Mouse (Mus musculus): ENCODE measurements around the gene Ppp1ca. TPM values are rescaled to one million over a fixed set of nuclear protein-coding genes. Genes with fewer than 3 reads are reported as not detected.
A peak's percentile ranks its signal among the peaks of the same experiment; 100 is the strongest.

Ppp1ca gene
- total and polyA plus RNA-seq, 3 experiments: 389 to 635 (median 502) TPM

DNA sequence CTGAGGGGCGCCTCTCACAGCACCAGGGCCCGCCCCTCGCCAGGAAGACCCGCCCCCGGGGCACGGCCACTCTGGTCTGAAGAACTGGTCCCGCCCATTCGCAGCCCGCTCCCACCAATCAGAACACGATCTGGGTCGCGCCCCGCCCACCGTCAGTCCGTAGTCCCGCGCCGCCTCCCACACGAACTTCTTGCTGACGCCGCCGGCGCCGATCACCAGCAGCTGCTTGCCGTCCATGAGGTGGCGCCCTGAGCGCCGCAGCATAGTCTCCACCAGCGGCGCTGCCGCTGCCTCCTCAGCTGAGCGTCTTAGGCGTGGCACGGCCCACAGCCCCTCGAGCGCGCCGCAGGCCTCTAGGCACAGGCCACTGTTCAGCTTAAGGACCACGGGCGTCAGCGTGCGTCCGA lies 22.5 kb upstream of the Ppp1ca start (continued):
- TF ChIP-seq CTCF (conservative IDR thresholded peaks at IDR 0.05 in 1 of 2, IDR thresholded peaks at IDR 0.05 in 1 of 2; ENCODE audit: low read depth in 2 of 2, low read length in 2 of 2): peak in 1 of 2 experiments; percentile 99; a peak in 2 of 4 replicates
- peak; percentile 87 for TF ChIP-seq SMC3 (IDR thresholded peaks at IDR 0.05; ENCODE audit: low read depth, low read length)
- TF ChIP-seq ZMIZ1 (IDR thresholded peaks at IDR 0.05; ENCODE audit: low read depth, low read length): peak; percentile 78
- TF ChIP-seq NRF1 (IDR thresholded peaks at IDR 0.05; ENCODE audit: low read depth, low read length): peak; percentile 57
- peak; percentile 85 for TF ChIP-seq SIN3A (IDR thresholded peaks at IDR 0.05; ENCODE audit: low read length)
- TF ChIP-seq NELFE (IDR thresholded peaks at IDR 0.05; ENCODE audit: low read depth, low read length): no peak; the same call in 1 of the 2 replicates
- peak; percentile 51; the same call in 1 of the 2 replicates for TF ChIP-seq BHLHE40 (IDR thresholded peaks at IDR 0.05; ENCODE audit: low read depth, low read length)
- no peak for TF ChIP-seq ZKSCAN1 (IDR thresholded peaks at IDR 0.05; ENCODE audit: borderline replicate concordance, low read depth, low read length)
- TF ChIP-seq MXI1 (IDR thresholded peaks at IDR 0.05; ENCODE audit: low read depth, low read length): peak; percentile 74
- no peak for TF ChIP-seq MAZ (IDR thresholded peaks at IDR 0.05; ENCODE audit: low read depth, low read length)
- TF ChIP-seq EP300 (IDR thresholded peaks at IDR 0.05; ENCODE audit: low read length): no peak
- no peak for TF ChIP-seq USF2 (conservative IDR thresholded peaks at IDR 0.05; ENCODE audit: low read depth, low read length)

DNA sequence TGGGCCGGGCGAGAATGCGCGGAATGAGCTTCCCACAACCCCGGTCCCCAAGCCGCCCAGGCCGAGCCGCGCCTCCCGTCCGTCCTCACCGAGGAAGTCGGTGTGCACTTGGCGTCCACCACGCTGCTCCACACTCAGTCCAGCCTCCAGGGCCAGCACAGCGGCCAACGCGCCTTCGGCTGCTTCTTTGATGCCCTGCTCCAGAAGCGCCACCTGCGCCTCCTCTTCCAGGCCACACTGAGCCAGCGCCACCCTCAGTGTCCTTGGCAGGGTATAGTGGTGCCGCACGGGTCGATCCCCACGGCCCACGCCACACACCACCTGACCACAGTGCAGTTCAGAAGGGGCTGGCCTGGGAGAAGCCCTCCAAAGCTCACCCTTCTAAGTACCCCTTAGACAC lies 22.1 kb upstream of the Ppp1ca start:
- Histone ChIP-seq H3K4me3 (replicated peaks in 1 of 3; ENCODE audit: low read depth in 2 of 3, low read length in 2 of 3, poor library complexity in 1 of 3) (peak overlapping the region; percentile 41 to 62 (median 53)), H3K27ac (ENCODE audit: insufficient read depth, low read depth) (peak overlapping the region; percentile 65), H3K79me2 (replicated peaks; ENCODE audit: control insufficient read depth, extremely low read depth, insufficient read depth, poor library complexity, severe bottlenecking) (no peaks in the 10 kb centered on the region), H3K9me3 (replicated peaks; ENCODE audit: low read length) (peaks cover 2% of the 10 kb centered on the region), H3K9ac (ENCODE audit: insufficient read depth, low read depth) (peak overlapping the region; percentile 79), H3K36me3 (replicated peaks in 1 of 2; ENCODE audit: control insufficient read depth in 1 of 2, insufficient read depth in 1 of 2, low read length in 1 of 2) (peaks cover 0 to 34% of the 10 kb centered on the region in 2 experiments), H3K4me1 (ENCODE audit: control insufficient read depth in 1 of 2, insufficient read depth in 2 of 2) (peaks cover 11 to 49% of the 10 kb centered on the region in 2 experiments), H3K4me2 (ENCODE audit: insufficient read depth, low read depth, poor library complexity, severe bottlenecking) (peak overlapping the region; percentile 72), H3K27me3 (replicated peaks) (no peaks in the 10 kb centered on the region)
- in situ Hi-C loops (cut with MboI; ENCODE audit: low pct_ligation_motif_present, low pct_unique_long_range_greater_than_20kb, low sequenced_read_pairs) (no loop called here), dilution Hi-C loops (cut with MboI; ENCODE audit: extremely low pct_ligation_motif_present, extremely low pct_unique_long_range_greater_than_20kb, low sequenced_read_pairs) (no loop called here)
- no peak for DNase-seq (ENCODE audit: extremely low read depth)
- TF ChIP-seq POLR2AphosphoS2 (IDR thresholded peaks at IDR 0.05; ENCODE audit: low read depth, low read length) (no peak; the same call in 1 of the 2 replicates), RCOR1 (conservative IDR thresholded peaks at IDR 0.05; ENCODE audit: low read depth, low read length) (no peak), UBTF (IDR thresholded peaks at IDR 0.05; ENCODE audit: low read depth, low read length) (peak; percentile 21; the same call in 1 of the 2 replicates)

DNA sequence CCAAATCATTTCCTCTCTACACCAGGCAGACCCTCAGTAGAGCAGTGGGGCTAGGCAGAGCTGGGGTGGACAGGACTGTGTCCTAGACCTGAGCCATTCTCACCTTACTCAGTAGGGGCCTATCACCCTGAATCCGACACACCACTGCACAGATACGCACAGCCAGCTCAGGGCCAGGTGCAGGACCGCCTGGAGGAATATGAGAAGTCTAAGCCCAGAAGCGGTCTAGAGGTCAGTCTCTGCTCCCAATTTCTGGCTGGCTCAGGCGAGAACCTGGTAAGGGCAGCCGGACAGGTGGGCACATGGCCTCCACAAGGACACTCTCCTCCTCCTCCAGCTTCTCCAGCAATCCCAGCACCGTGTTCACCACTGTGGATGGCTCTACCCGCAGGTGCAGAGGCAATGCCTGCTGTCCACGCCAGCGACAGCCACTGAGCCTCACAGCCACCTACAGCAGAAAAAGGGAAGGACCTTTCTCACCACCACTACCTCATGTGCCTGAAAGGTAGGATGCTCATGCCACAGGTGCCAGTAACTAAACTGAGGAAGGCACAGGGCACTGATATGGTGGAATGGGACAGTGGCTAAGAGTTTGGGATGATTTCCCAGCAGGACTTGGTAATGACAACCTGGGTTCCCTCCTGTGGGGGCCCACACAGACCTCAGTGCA lies 21.0 kb upstream of the Ppp1ca start:
- H3K27ac ChIP-seq (ENCODE audit: insufficient read depth, low read depth): no peak overlapping the region
- dilution Hi-C loops (cut with MboI; ENCODE audit: extremely low pct_ligation_motif_present, extremely low pct_unique_long_range_greater_than_20kb, low sequenced_read_pairs) (no loop called here), in situ Hi-C loops (cut with MboI; ENCODE audit: low pct_ligation_motif_present, low pct_unique_long_range_greater_than_20kb, low sequenced_read_pairs) (no loop called here)
- H3K79me2 ChIP-seq (replicated peaks; ENCODE audit: control insufficient read depth, extremely low read depth, insufficient read depth, poor library complexity, severe bottlenecking): no peaks in the 10 kb centered on the region
- H3K4me2 ChIP-seq (ENCODE audit: insufficient read depth, low read depth, poor library complexity, severe bottlenecking): no peak overlapping the region
- TF ChIP-seq ELF1 (IDR thresholded peaks at IDR 0.05; ENCODE audit: low read depth, low read length) (no peak), NELFE (IDR thresholded peaks at IDR 0.05; ENCODE audit: low read depth, low read length) (no peak), IRF4 (IDR thresholded peaks at IDR 0.05; ENCODE audit: low read depth, low read length) (no peak), MYC (IDR thresholded peaks at IDR 0.05; ENCODE audit: low read depth, low read length) (no peak), CHD2 (IDR thresholded peaks at IDR 0.05; ENCODE audit: low read length) (no peak), GABPA (IDR thresholded peaks at IDR 0.05; ENCODE audit: insufficient replicate concordance, low read depth, low read length) (no peak), JUN (IDR thresholded peaks at IDR 0.05; ENCODE audit: insufficient read depth, low read depth, low read length) (no peak), HCFC1 (IDR thresholded peaks at IDR 0.05; ENCODE audit: low read depth, low read length) (no peak), MAX (IDR thresholded peaks at IDR 0.05; ENCODE audit: low read length) (no peak), TCF12 (IDR thresholded peaks at IDR 0.05; ENCODE audit: low read depth, low read length) (no peak), MEF2A (IDR thresholded peaks at IDR 0.05; ENCODE audit: borderline replicate concordance, low read depth, low read length) (no peak), ZC3H11A (IDR thresholded peaks at IDR 0.05; ENCODE audit: low read depth, low read length) (no peak), POLR2A (IDR thresholded peaks at IDR 0.05; ENCODE audit: low read depth, low read length) (no peak), POLR2AphosphoS2 (IDR thresholded peaks at IDR 0.05; ENCODE audit: low read depth, low read length) (no peak), CTCF (conservative IDR thresholded peaks at IDR 0.05 in 1 of 2, IDR thresholded peaks at IDR 0.05 in 1 of 2; ENCODE audit: low read depth in 2 of 2, low read length in 2 of 2) (no peak), RCOR1 (conservative IDR thresholded peaks at IDR 0.05; ENCODE audit: low read depth, low read length) (no peak), USF1 (IDR thresholded peaks at IDR 0.05; ENCODE audit: low read depth, low read length) (no peak), SIN3A (IDR thresholded peaks at IDR 0.05; ENCODE audit: low read length) (no peak), MAZ (IDR thresholded peaks at IDR 0.05; ENCODE audit: low read depth, low read length) (no peak), PAX5 (IDR thresholded peaks at IDR 0.05; ENCODE audit: low read length) (no peak)
- H3K4me3 ChIP-seq (replicated peaks in 1 of 3; ENCODE audit: low read depth in 2 of 3, low read length in 2 of 3, poor library complexity in 1 of 3): no peak overlapping the region
- peaks cover 11 to 45% of the 10 kb centered on the region in 2 experiments for H3K4me1 ChIP-seq (ENCODE audit: control insufficient read depth in 1 of 2, insufficient read depth in 2 of 2)
- H3K36me3 ChIP-seq (replicated peaks in 1 of 2; ENCODE audit: control insufficient read depth in 1 of 2, insufficient read depth in 1 of 2, low read length in 1 of 2): peaks cover 0 to 36% of the 10 kb centered on the region in 2 experiments
- no peaks in the 10 kb centered on the region for H3K27me3 ChIP-seq (replicated peaks)
- H3K9ac ChIP-seq (ENCODE audit: insufficient read depth, low read depth): no peak overlapping the region
- peaks cover 2% of the 10 kb centered on the region for H3K9me3 ChIP-seq (replicated peaks; ENCODE audit: low read length)
- no peak for DNase-seq (ENCODE audit: extremely low read depth)

Measured in CH12.LX (cell line).